Comparison of ENCODE assay signal across 24 mouse cellular contexts in genomic region chr17:78721690-78722089, GRCm38 (mm10).
"Had no signal": no experiment of that assay in that cellular context is flagged by ENCODE, and none has a peak within 500 bp of the region (broad histone marks: within the 10 kb centered on the region; RNA-seq: fewer than 3 reads in every experiment).

No protein-coding gene starts in this region.

- H3K4me1 ChIP-seq: hindbrain, embryonic 12.5 days; intestine, embryonic 15.5 days; limb, embryonic 10.5 days had no signal

- H3K27ac ChIP-seq: gastrocnemius, adult 2 months; heart, adult 2 months; hindbrain, embryonic 10.5 days; hindbrain, embryonic 12.5 days; hindbrain, embryonic 14.5 days; intestine, embryonic 15.5 days; layer of hippocampus, adult 2 months; left cerebral cortex, adult 2 months; limb, embryonic 10.5 days; limb, embryonic 12.5 days had no signal

- H3K9ac ChIP-seq: heart, embryonic 12.5 days; hindbrain, embryonic 12.5 days; hindbrain, embryonic 14.5 days; intestine, embryonic 15.5 days; limb, embryonic 12.5 days had no signal

- H3K27me3 ChIP-seq: heart, embryonic 12.5 days; hindbrain, embryonic 12.5 days; intestine, embryonic 15.5 days; limb, embryonic 12.5 days had no signal

- H3K4me2 ChIP-seq: heart, embryonic 12.5 days; hindbrain, embryonic 12.5 days; hindbrain, embryonic 14.5 days; intestine, embryonic 15.5 days; limb, embryonic 12.5 days had no signal

- ATAC-seq: hindbrain, embryonic 16.5 days; inflammation-experienced regulatory T-cells, adult 6 months; intestine, embryonic 15.5 days; intestine, postnatal 0 days had no signal

- H3K9me3 ChIP-seq: hindbrain, embryonic 12.5 days; intestine, embryonic 15.5 days; limb, embryonic 10.5 days had no signal

- DNase-seq: gastrocnemius, adult 2 months; gastrocnemius, postnatal 10 days; gastrocnemius, postnatal 25 days; heart, adult 2 months; heart, postnatal 14 days; heart, postnatal 4 days; kidney, adult 18-20 months; kidney, adult 8-10 months; kidney, postnatal 10 days; kidney, postnatal 25 days; kidney, postnatal 4 days; liver had no signal

- H3K4me3 ChIP-seq: gastrocnemius, adult 2 months; heart, adult 2 months; heart, embryonic 12.5 days; hindbrain, embryonic 10.5 days; hindbrain, embryonic 12.5 days; intestine, embryonic 15.5 days; layer of hippocampus, adult 2 months; left cerebral cortex, adult 2 months; limb, embryonic 10.5 days; limb, embryonic 12.5 days had no signal
